In genomic region chr2:32960273-32960672, GRCm38 (mm10) we compare ENCODE assay signal across 8 mouse cellular contexts. TPM values are rescaled to one million over a fixed set of nuclear protein-coding genes. Genes with fewer than 3 reads are reported as not detected.
DNase-seq lines count a peak whose midpoint lies in the region; ATAC-seq and TF ChIP-seq lines count a peak whose summit lies in the region.

No protein-coding gene starts in this region.

- WGBS in liver, embryonic 11.5 days: 78% methylated on average over 4 of the region's 4 CpGs
- 87% methylated on average over 4 of the region's 4 CpGs for WGBS in limb, embryonic 12.5 days
- 91% methylated on average over 4 of the region's 4 CpGs for WGBS in neural tube, embryonic 14.5 days

- peak overlapping the region; percentile 92 for H3K4me2 ChIP-seq in liver, embryonic 11.5 days
- peak overlapping the region; percentile 96 for H3K4me2 ChIP-seq in limb, embryonic 12.5 days
- H3K4me2 ChIP-seq in neural tube, embryonic 14.5 days (ENCODE audit: low read depth, low read length): peak overlapping the region; percentile 99

- peaks cover 26% of the 10 kb centered on the region for H3K36me3 ChIP-seq in liver, embryonic 11.5 days (ENCODE audit: control insufficient read depth, insufficient read depth, low read length)
- H3K36me3 ChIP-seq in limb, embryonic 12.5 days: peaks cover 47% of the 10 kb centered on the region
- peaks cover 12% of the 10 kb centered on the region for H3K36me3 ChIP-seq in neural tube, embryonic 14.5 days (ENCODE audit: control insufficient read depth, insufficient read depth, low read length)

- TF ChIP-seq POLR2A in embryonic fibroblast, embryonic 13.5 days (IDR thresholded peaks at IDR 0.05; ENCODE audit: low read depth, low read length): no peak

- no peak overlapping the region for H3K27ac ChIP-seq in liver, embryonic 11.5 days (ENCODE audit: low read depth, low read length)
- H3K27ac ChIP-seq in embryonic fibroblast, embryonic 13.5 days (ENCODE audit: insufficient read depth, low read length): no peak overlapping the region
- H3K27ac ChIP-seq in limb, embryonic 12.5 days: no peak overlapping the region
- H3K27ac ChIP-seq in neural tube, embryonic 14.5 days (ENCODE audit: low read depth, low read length): no peak overlapping the region

- peaks cover 22% of the 10 kb centered on the region for H3K4me1 ChIP-seq in liver, embryonic 11.5 days (replicated peaks; ENCODE audit: control insufficient read depth, insufficient read depth, low read length)
- H3K4me1 ChIP-seq in embryonic fibroblast, embryonic 13.5 days (ENCODE audit: control insufficient read depth, insufficient read depth, low read length): peaks cover 5% of the 10 kb centered on the region; the same call in 1 of the 2 replicates
- peaks cover 33% of the 10 kb centered on the region for H3K4me1 ChIP-seq in limb, embryonic 12.5 days (replicated peaks)
- H3K4me1 ChIP-seq in neural tube, embryonic 14.5 days (ENCODE audit: control insufficient read depth, insufficient read depth, low read length): peaks cover 20% of the 10 kb centered on the region

- peak overlapping the region; percentile 100 for H3K9ac ChIP-seq in liver, embryonic 11.5 days (ENCODE audit: low read depth, low read length)
- H3K9ac ChIP-seq in limb, embryonic 12.5 days (replicated peaks): peak overlapping the region; percentile 73; the same call in 1 of the 2 replicates
- H3K9ac ChIP-seq in neural tube, embryonic 14.5 days (replicated peaks; ENCODE audit: low read depth, low read length): 0 out of 2 replicates have a peak overlapping the region, but pooled peaks have one; percentile 83

- intact Hi-C loops in left cerebral cortex, postnatal 10 days (cut with DNase I): no loop called here

- no peaks in the 10 kb centered on the region for H3K27me3 ChIP-seq in liver, embryonic 11.5 days (replicated peaks; ENCODE audit: control insufficient read depth, insufficient read depth, low read length)
- no peaks in the 10 kb centered on the region for H3K27me3 ChIP-seq in limb, embryonic 12.5 days
- no peaks in the 10 kb centered on the region for H3K27me3 ChIP-seq in neural tube, embryonic 14.5 days (ENCODE audit: control insufficient read depth, insufficient read depth, low read length)

- DNase-seq in liver, embryonic 11.5 days (ENCODE audit: low spot score): no peak
- no peak for DNase-seq in liver
- DNase-seq in right cerebral cortex, postnatal 36 days (ENCODE audit: low spot score in 2 of 2): no peak
- no peak for DNase-seq in thymus, postnatal 25 days
- DNase-seq in left cerebral cortex, postnatal 10 days (ENCODE audit: extremely low spot score in 1 of 2, low spot score in 2 of 2): no peak

- no peaks in the 10 kb centered on the region for H3K9me3 ChIP-seq in liver, embryonic 11.5 days (ENCODE audit: control insufficient read depth, low read length)
- no peaks in the 10 kb centered on the region for H3K9me3 ChIP-seq in limb, embryonic 12.5 days
- H3K9me3 ChIP-seq in neural tube, embryonic 14.5 days (ENCODE audit: control insufficient read depth, low read length): no peaks in the 10 kb centered on the region

- no peak for ATAC-seq in liver, embryonic 11.5 days (replicated peaks; ENCODE audit: low FRiP score)
- no peak for ATAC-seq in limb, embryonic 12.5 days (ENCODE audit: insufficient number of reproducible peaks, insufficient read depth, low FRiP score, low TSS enrichment, low read depth)
- no peak for ATAC-seq in neural tube, embryonic 14.5 days (ENCODE audit: low read depth)

- H3K4me3 ChIP-seq in liver, embryonic 11.5 days (ENCODE audit: low read depth, low read length): peak overlapping the region; percentile 97
- H3K4me3 ChIP-seq in embryonic fibroblast, embryonic 13.5 days (ENCODE audit: insufficient read depth, low read length): peak overlapping the region; percentile 76
- H3K4me3 ChIP-seq in limb, embryonic 12.5 days (replicated peaks): peak overlapping the region; percentile 92
- 0 out of 2 replicates have a peak overlapping the region, but pooled peaks have one; percentile 73 for H3K4me3 ChIP-seq in neural tube, embryonic 14.5 days (ENCODE audit: low read depth, low read length)

- TF ChIP-seq CTCF in embryonic fibroblast, embryonic 13.5 days (IDR thresholded peaks at IDR 0.05; ENCODE audit: borderline replicate concordance, insufficient read depth, low read length): no peak

RNA-seq across cellular contexts. Expression of gene Rpl12, which starts 1.1 kb away (rescaled TPM):
- polyA plus RNA-seq in liver, embryonic 11.5 days (2014; fragmentation: Nextera tagmentation; extraction: Ambion mirVana): 276 and 295 TPM in 2 replicates
- 64.0 and 65.9 TPM in 2 replicates for polyA plus RNA-seq in embryonic fibroblast, embryonic 13.5 days (2011; ENCODE audit: insufficient read length, low read depth, missing spikeins)
- 184 and 185 TPM in 2 replicates for polyA plus RNA-seq in limb, embryonic 12.5 days (2016; fragmentation: Nextera tagmentation; extraction: Ambion mirVana)
- 99.4 and 113 TPM in 2 replicates for polyA plus RNA-seq in neural tube, embryonic 14.5 days (2014; fragmentation: Nextera tagmentation; extraction: Ambion mirVana)
- 100 to 1,000 TPM; 145 to 166 TPM for total RNA-seq in left cerebral cortex, postnatal 10 days (2021)

RNA-seq across cellular contexts. Expression of gene Lrsam1, which starts 1.1 kb away (rescaled TPM):
- 6.1 and 6.7 TPM in 2 replicates for polyA plus RNA-seq in liver, embryonic 11.5 days (2014; fragmentation: Nextera tagmentation; extraction: Ambion mirVana)
- 15.3 and 18.5 TPM in 2 replicates for polyA plus RNA-seq in embryonic fibroblast, embryonic 13.5 days (2011; ENCODE audit: insufficient read length, low read depth, missing spikeins)
- polyA plus RNA-seq in limb, embryonic 12.5 days (2016; fragmentation: Nextera tagmentation; extraction: Ambion mirVana): 10.4 and 11.8 TPM in 2 replicates
- 19.3 and 22.8 TPM in 2 replicates for polyA plus RNA-seq in neural tube, embryonic 14.5 days (2014; fragmentation: Nextera tagmentation; extraction: Ambion mirVana)
- total RNA-seq in left cerebral cortex, postnatal 10 days (2021): 10 to 100 TPM; 36.3 to 38.9 TPM

RNA-seq across cellular contexts. Expression of gene Slc2a8, which starts 21.6 kb away (rescaled TPM):
- 15.0 TPM in 2 replicates for polyA plus RNA-seq in liver, embryonic 11.5 days (2014; fragmentation: Nextera tagmentation; extraction: Ambion mirVana)
- polyA plus RNA-seq in embryonic fibroblast, embryonic 13.5 days (2011; ENCODE audit: insufficient read length, low read depth, missing spikeins): 5.9 and 7.0 TPM in 2 replicates
- polyA plus RNA-seq in limb, embryonic 12.5 days (2016; fragmentation: Nextera tagmentation; extraction: Ambion mirVana): 25.4 and 25.7 TPM in 2 replicates
- polyA plus RNA-seq in neural tube, embryonic 14.5 days (2014; fragmentation: Nextera tagmentation; extraction: Ambion mirVana): 17.6 and 21.2 TPM in 2 replicates
- total RNA-seq in left cerebral cortex, postnatal 10 days (2021): 10 to 100 TPM; 22.5 to 25.4 TPM
